Mouse (Mus musculus) limb, embryonic 13.5 days (tissue): ENCODE data around the gene Zbtb22. TPM values are rescaled to one million over a fixed set of nuclear protein-coding genes. Genes with fewer than 3 reads are reported as not detected.
A peak's percentile ranks its signal among the peaks of the same experiment; 100 is the strongest.
"Not testable (repeated sequence)": the region's sequence is repeated elsewhere in the genome, so short reads cannot be mapped to it uniquely, and the experiment has no call there.

Source experiments
- ATAC-seq: fragments of 200-750 bp; cut with Nextera tagmentation; 2 replicates; pipeline ENCODE4 v1.8.0; 2017; ENCODE audit warnings: low read depth, moderate number of reproducible peaks, moderate TSS enrichment; ENCODE audit not compliant: low FRiP score
- H3K27ac ChIP-seq: fragments of 300-500 bp; sonication (generic); 2 replicates; pipeline ENCODE4 v1.5.1; 2015; ENCODE audit warnings: inconsistent platforms, mild to moderate bottlenecking, moderate library complexity
- H3K27me3 ChIP-seq: fragments of 300-500 bp; sonication (generic); 2 replicates; pipeline ENCODE4 v1.6.1; 2015; ENCODE audit warnings: mild to moderate bottlenecking, inconsistent platforms
- H3K36me3 ChIP-seq: fragments of 300-500 bp; sonication (generic); 2 replicates; pipeline ENCODE4 v1.6.1; 2015; ENCODE audit warnings: inconsistent platforms, mild to moderate bottlenecking, moderate library complexity
- H3K4me1 ChIP-seq: fragments of 300-500 bp; sonication (generic); 2 replicates; pipeline ENCODE4 v1.6.1; 2015; ENCODE audit warnings: inconsistent platforms
- H3K4me2 ChIP-seq: fragments of 300-500 bp; sonication (generic); replicated peaks from 2 replicates; pipeline ENCODE4 v1.6.1; 2015; ENCODE audit warnings: inconsistent platforms, mild to moderate bottlenecking, moderate library complexity
- H3K4me3 ChIP-seq: fragments of 300-500 bp; sonication (generic); 2 replicates; pipeline ENCODE4 v1.5.1; 2015; ENCODE audit warnings: moderate library complexity, mild to moderate bottlenecking, inconsistent platforms
- H3K9ac ChIP-seq: fragments of 300-500 bp; sonication (generic); 2 replicates; pipeline ENCODE4 v1.6.1; 2015; ENCODE audit warnings: mild to moderate bottlenecking, inconsistent platforms
- H3K9me3 ChIP-seq: fragments of 300-500 bp; sonication (generic); 2 replicates; pipeline ENCODE4 v1.6.1; 2016; ENCODE audit warnings: inconsistent platforms
- WGBS: fragments of 180-500 bp; shearing (Covaris S2); methylation state at CpG from one replicate; pipeline ENCODE4 v1.1.7; 2015; 5-methylcytosine and 5-hydroxymethylcytosine counted together
- polyA plus RNA-seq: library from polyadenylated mRNA; unstranded; fragments of >200 nt; fragmentation: Nextera tagmentation; extraction: Ambion mirVana; gene quantifications from 2 replicates; pipeline ENCODE4 v1.2.1, GENCODE M21; 2015

Zbtb22 gene
- polyA plus RNA-seq, 1 experiment from 2014 or later: 16.3 TPM

GRCm38 (mm10) chr17:33893011-33893410, 22.7 kb upstream of the Zbtb22 start:
- not testable (repeated sequence) for H3K36me3 ChIP-seq, ATAC-seq, H3K4me2 ChIP-seq, H3K27me3 ChIP-seq, H3K9me3 ChIP-seq, H3K9ac ChIP-seq, H3K4me3 ChIP-seq, H3K27ac ChIP-seq
- peaks cover 18% of the 10 kb centered on the region for H3K4me1 ChIP-seq
- 79% methylated on average over 4 of the region's 4 CpGs for WGBS

GRCm38 (mm10) chr17:33897114-33897794, 18.4 kb upstream of the Zbtb22 start:
- ATAC-seq: no peak
- no peaks in the 10 kb centered on the region for H3K4me1 ChIP-seq
- H3K4me3 ChIP-seq: no peak overlapping the region
- H3K27me3 ChIP-seq: no peaks in the 10 kb centered on the region
- no peak overlapping the region for H3K27ac ChIP-seq
- H3K4me2 ChIP-seq: no peak overlapping the region
- H3K36me3 ChIP-seq: no peaks in the 10 kb centered on the region
- no peaks in the 10 kb centered on the region for H3K9me3 ChIP-seq
- WGBS: 46% methylated on average over 6 of the region's 6 CpGs
- H3K9ac ChIP-seq: no peak overlapping the region

GRCm38 (mm10) chr17:33898193-33898592, 17.5 kb upstream of the Zbtb22 start:
- H3K9ac ChIP-seq, ATAC-seq, H3K4me2 ChIP-seq, H3K27me3 ChIP-seq, H3K4me1 ChIP-seq, H3K36me3 ChIP-seq, H3K9me3 ChIP-seq, H3K4me3 ChIP-seq, H3K27ac ChIP-seq: not testable (repeated sequence)
- 84% methylated on average over 4 of the region's 4 CpGs for WGBS

- H3K9ac ChIP-seq: no peak overlapping the region
- H3K36me3 ChIP-seq: no peaks in the 10 kb centered on the region
- ATAC-seq: no peak
- H3K9me3 ChIP-seq: no peaks in the 10 kb centered on the region
- H3K4me1 ChIP-seq: no peaks in the 10 kb centered on the region
- no peaks in the 10 kb centered on the region for H3K27me3 ChIP-seq
- H3K4me2 ChIP-seq: no peak overlapping the region
- WGBS: 72% methylated on average over 4 of the region's 4 CpGs
- H3K27ac ChIP-seq: no peak overlapping the region
- no peak overlapping the region for H3K4me3 ChIP-seq
Observed at GRCm38 (mm10) chr17:33899642-33900041, 16.1 kb upstream of the Zbtb22 start.

- Histone ChIP-seq H3K27ac (no peak overlapping the region), H3K4me3 (no peak overlapping the region)
- 65% methylated on average over 7 of the region's 7 CpGs for WGBS
Observed at GRCm38 (mm10) chr17:33900281-33900988, 15.3 kb upstream of the Zbtb22 start.

GRCm38 (mm10) chr17:33900989-33901314, 14.8 kb upstream of the Zbtb22 start:
- Histone ChIP-seq H3K4me2 (no peak overlapping the region), H3K36me3 (no peaks in the 10 kb centered on the region), H3K4me1 (no peaks in the 10 kb centered on the region), H3K9ac (no peak overlapping the region), H3K9me3 (no peaks in the 10 kb centered on the region), H3K4me3 (no peak overlapping the region), H3K27ac (no peak overlapping the region), H3K27me3 (no peaks in the 10 kb centered on the region)
- no peak for ATAC-seq
- 82% methylated on average over 4 of the region's 4 CpGs for WGBS

More at GRCm38 (mm10) chr17:33900281-33900988, 15.3 kb upstream of the Zbtb22 start:
- H3K9me3 ChIP-seq: no peaks in the 10 kb centered on the region
- no peak overlapping the region for H3K4me2 ChIP-seq
- H3K4me1 ChIP-seq: no peaks in the 10 kb centered on the region
- no peaks in the 10 kb centered on the region for H3K36me3 ChIP-seq
- H3K27me3 ChIP-seq: no peaks in the 10 kb centered on the region
- H3K9ac ChIP-seq: no peak overlapping the region
- ATAC-seq: no peak

GRCm38 (mm10) chr17:33901653-33902052, 14.1 kb upstream of the Zbtb22 start:
- H3K4me3 ChIP-seq: no peak overlapping the region
- no peak for ATAC-seq

GRCm38 (mm10) chr17:33902079-33902478, 13.6 kb upstream of the Zbtb22 start:
- no peak overlapping the region for H3K4me2 ChIP-seq
- H3K27ac ChIP-seq: no peak overlapping the region
- no peaks in the 10 kb centered on the region for H3K36me3 ChIP-seq
- no peak overlapping the region for H3K4me3 ChIP-seq
- no peaks in the 10 kb centered on the region for H3K9me3 ChIP-seq
- H3K27me3 ChIP-seq: no peaks in the 10 kb centered on the region
- H3K4me1 ChIP-seq: no peaks in the 10 kb centered on the region
- H3K9ac ChIP-seq: no peak overlapping the region
- no peak for ATAC-seq
- WGBS: 27% methylated on average over 4 of the region's 4 CpGs

More at GRCm38 (mm10) chr17:33901653-33902052, 14.1 kb upstream of the Zbtb22 start:
- Histone ChIP-seq H3K9me3 (no peaks in the 10 kb centered on the region), H3K4me2 (no peak overlapping the region), H3K36me3 (no peaks in the 10 kb centered on the region), H3K4me1 (no peaks in the 10 kb centered on the region), H3K27ac (no peak overlapping the region), H3K9ac (no peak overlapping the region), H3K27me3 (no peaks in the 10 kb centered on the region)
- 66% methylated on average over 4 of the region's 4 CpGs for WGBS

GRCm38 (mm10) chr17:33902491-33902890, 13.2 kb upstream of the Zbtb22 start:
- Histone ChIP-seq H3K4me2 (no peak overlapping the region), H3K9ac (no peak overlapping the region), H3K4me1 (no peaks in the 10 kb centered on the region), H3K36me3 (no peaks in the 10 kb centered on the region), H3K4me3 (no peak overlapping the region), H3K9me3 (no peaks in the 10 kb centered on the region), H3K27ac (no peak overlapping the region), H3K27me3 (no peaks in the 10 kb centered on the region)
- ATAC-seq: no peak
- 79% methylated on average over 7 of the region's 7 CpGs for WGBS

- WGBS: 71% methylated on average over 6 of the region's 6 CpGs
- H3K27ac ChIP-seq, H3K36me3 ChIP-seq, H3K9ac ChIP-seq, H3K9me3 ChIP-seq, H3K4me1 ChIP-seq, H3K4me3 ChIP-seq, ATAC-seq, H3K4me2 ChIP-seq, H3K27me3 ChIP-seq: not testable (repeated sequence)
Observed at GRCm38 (mm10) chr17:33903911-33904651, 11.6 kb upstream of the Zbtb22 start.

- H3K9ac ChIP-seq, H3K36me3 ChIP-seq, ATAC-seq, H3K27ac ChIP-seq, H3K4me2 ChIP-seq, H3K27me3 ChIP-seq, H3K9me3 ChIP-seq, H3K4me3 ChIP-seq, H3K4me1 ChIP-seq: not testable (repeated sequence)
- 30% methylated on average over 3 of the region's 4 CpGs for WGBS
Observed at GRCm38 (mm10) chr17:33904835-33905234, 10.9 kb upstream of the Zbtb22 start, which contains the start of gene Platr17. Gene Platr17, plus strand, starts transcription at chr17:33905135.

GRCm38 (mm10) chr17:33908331-33909076, 7.2 kb upstream of the Zbtb22 start:
- WGBS: under 1% methylated on average over 44 of the region's 44 CpGs
- H3K27me3 ChIP-seq: no peaks in the 10 kb centered on the region
- H3K4me1 ChIP-seq: peaks cover 23% of the 10 kb centered on the region
- H3K9ac ChIP-seq: peak overlapping the region; percentile 82
- H3K27ac ChIP-seq: peak overlapping the region; percentile 90
- peak overlapping the region; percentile 99 for H3K4me2 ChIP-seq
- no peaks in the 10 kb centered on the region for H3K9me3 ChIP-seq
- peak; percentile 38 for ATAC-seq
- H3K36me3 ChIP-seq: peaks cover 29% of the 10 kb centered on the region
- H3K4me3 ChIP-seq: peak overlapping the region; percentile 89
